Mouse (Mus musculus) embryonic fibroblast, embryonic 13.5 days (primary cell): Measurements from ENCODE around the gene Kcnab1. TPM values are rescaled to one million over a fixed set of nuclear protein-coding genes. Genes with fewer than 3 reads are reported as not detected.

ENCODE experiments used
- H3K27ac ChIP-seq: 2 replicates; pipeline ENCODE4 v1.5.1; 2012; ENCODE audit warnings: low read length, control low read depth, inconsistent platforms; ENCODE audit not compliant: insufficient read depth
- H3K4me1 ChIP-seq: 2 replicates; pipeline ENCODE4 v1.6.1; 2011; ENCODE audit warnings: low read length; ENCODE audit not compliant: control insufficient read depth, insufficient read depth
- H3K4me3 ChIP-seq: 2 replicates; pipeline ENCODE4 v1.5.1; 2011; ENCODE audit warnings: mild to moderate bottlenecking, control low read depth, low read length; ENCODE audit not compliant: insufficient read depth
- CTCF ChIP-seq: IDR thresholded peaks from 2 replicates; pipeline ENCODE4 v1.5.1; 2011; ENCODE audit warnings: mild to moderate bottlenecking, control low read depth, low read length, moderate library complexity, borderline replicate concordance; ENCODE audit not compliant: insufficient read depth
- POLR2A ChIP-seq: IDR thresholded peaks from 2 replicates; pipeline ENCODE4 v1.6.1; 2011; ENCODE audit warnings: low read depth, mild to moderate bottlenecking, control low read depth, low read length, moderate library complexity
- polyA plus RNA-seq: library from polyadenylated mRNA; stranded (reverse); fragments of >200 nt; gene quantifications from 2 replicates; pipeline ENCODE4 v1.2.4, GENCODE M21; 2011; ENCODE audit warnings: low read depth; ENCODE audit not compliant: missing spikeins, insufficient read length

The Kcnab1 gene
- polyA plus RNA-seq, 1 experiment = 10.8 TPM

DNA sequence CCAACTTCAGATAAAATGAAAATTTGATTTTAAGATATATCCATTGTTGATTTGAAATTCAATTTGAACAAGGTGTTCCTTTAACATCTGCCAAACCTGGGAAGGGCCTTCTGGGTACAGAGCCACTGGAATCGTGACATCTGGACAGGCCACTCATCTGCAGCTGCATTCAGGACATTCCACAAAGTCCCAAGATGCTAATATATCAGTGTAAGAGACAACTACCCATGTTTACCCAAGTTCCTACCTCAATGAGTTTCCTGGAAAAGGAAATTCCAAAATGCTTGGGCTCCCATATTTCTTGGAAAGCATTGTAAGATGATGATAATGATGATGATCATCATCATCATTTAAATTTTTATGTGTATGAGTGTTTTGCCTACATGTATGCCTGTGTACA, 91.4 kb downstream of the Kcnab1 start:
- Histone ChIP-seq H3K27ac (no peak overlapping the region), H3K4me1 (peaks cover 5% of the 10 kb centered on the region), H3K4me3 (no peak overlapping the region)
- TF ChIP-seq CTCF (no peak), POLR2A (no peak)

DNA sequence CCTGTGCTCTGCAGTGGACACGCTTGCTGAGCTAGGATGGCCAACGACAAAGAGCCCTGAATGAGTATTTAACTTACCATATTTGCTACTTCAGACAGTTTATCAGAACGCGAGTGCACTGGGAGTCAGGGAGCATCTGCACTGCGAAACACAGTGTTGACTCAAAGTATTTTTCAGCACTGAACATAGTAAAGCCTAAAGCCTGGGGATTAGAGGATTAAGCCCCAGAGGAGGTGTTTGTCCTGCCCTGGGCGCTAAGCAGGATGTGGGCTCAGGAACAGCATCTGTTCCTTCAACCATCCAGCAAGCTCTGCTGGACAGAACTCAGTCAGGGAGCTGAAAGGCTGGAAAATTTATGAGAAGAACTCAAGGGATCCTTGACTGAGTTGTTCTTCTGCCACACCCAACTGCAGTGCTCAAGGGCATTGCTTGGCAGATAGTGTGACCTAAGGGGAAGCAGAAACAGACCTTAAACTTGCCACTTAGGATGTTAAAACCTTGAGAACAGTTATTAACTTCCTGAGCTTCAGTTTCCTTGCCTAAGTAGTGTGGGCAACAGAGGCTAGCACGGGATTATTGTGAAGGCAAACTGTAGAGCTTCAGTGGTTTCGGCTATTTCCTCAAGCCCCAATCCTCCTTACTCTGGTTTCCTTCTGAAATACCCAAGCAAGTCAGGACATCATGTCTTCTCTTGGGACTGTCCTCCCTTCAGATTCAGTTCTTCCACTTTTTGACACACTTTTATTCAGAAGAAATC, 94.4 kb downstream of the Kcnab1 start:
- peaks cover 5% of the 10 kb centered on the region for H3K4me1 ChIP-seq
- no peak overlapping the region for H3K4me3 ChIP-seq
- H3K27ac ChIP-seq = no peak overlapping the region
- TF ChIP-seq CTCF (no peak), POLR2A (no peak)

DNA sequence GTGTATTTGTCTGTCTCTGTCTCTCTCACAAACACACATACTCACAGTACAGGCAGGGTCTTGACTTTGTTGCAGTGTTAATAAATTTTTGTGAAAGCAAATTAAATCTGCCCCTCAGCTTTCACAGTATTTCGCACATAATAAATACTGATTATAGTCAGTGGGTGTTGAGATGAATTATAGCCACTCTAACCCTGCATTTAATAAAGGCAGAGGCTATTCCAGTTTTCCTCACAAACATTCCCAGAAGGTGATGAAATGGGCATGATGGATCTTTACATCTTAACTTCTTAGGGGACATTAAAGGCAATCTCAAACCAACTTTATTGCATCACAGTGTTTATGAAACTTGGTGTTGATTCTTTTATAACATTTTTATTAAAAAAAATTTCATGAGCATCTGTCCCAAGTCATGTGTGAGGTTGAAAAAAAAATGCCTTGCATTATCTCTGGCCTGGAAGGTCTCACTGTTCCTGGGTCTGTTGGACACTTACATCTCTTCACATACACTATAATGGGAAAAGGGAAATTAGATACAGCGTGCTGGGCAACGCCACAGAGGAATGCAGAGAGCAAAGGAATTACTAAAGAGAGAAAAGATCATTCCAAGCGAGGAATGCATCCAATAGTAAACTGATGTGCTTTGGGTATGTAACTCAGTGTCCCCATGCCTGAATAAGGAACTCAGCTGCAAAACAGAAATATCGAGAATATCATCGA, 95.3 kb downstream of the Kcnab1 start:
- no peak for TF ChIP-seq POLR2A
- no peak for TF ChIP-seq CTCF
- Histone ChIP-seq H3K4me1 (peaks cover 5% of the 10 kb centered on the region), H3K27ac (no peak overlapping the region), H3K4me3 (no peak overlapping the region)

DNA sequence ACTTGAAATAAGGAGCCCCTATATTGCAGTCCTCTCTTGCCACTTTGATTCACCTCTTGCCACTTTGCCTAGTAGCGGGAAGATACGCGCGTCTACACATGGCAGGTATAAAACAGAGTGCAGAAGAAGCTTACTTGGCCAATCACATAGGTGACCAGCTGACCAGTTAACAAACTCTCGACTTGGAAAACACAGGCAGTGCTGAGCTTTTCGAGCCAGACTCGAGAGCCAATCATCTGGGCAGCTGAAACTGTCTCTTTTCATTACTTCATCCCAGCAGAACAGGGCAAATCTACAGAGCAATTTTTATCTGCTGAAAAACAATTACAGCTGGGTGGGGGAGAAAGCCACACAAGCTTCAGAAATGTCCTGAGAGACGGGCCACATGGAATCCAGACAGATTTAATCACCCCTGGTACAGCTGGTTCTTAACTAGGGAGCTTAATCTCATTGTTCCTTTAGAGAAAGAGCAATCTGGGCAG, 96.4 kb downstream of the Kcnab1 start:
- no peak overlapping the region for H3K27ac ChIP-seq
- H3K4me1 ChIP-seq = peaks cover 5% of the 10 kb centered on the region
- H3K4me3 ChIP-seq = no peak overlapping the region
- TF ChIP-seq CTCF (no peak), POLR2A (no peak)

DNA sequence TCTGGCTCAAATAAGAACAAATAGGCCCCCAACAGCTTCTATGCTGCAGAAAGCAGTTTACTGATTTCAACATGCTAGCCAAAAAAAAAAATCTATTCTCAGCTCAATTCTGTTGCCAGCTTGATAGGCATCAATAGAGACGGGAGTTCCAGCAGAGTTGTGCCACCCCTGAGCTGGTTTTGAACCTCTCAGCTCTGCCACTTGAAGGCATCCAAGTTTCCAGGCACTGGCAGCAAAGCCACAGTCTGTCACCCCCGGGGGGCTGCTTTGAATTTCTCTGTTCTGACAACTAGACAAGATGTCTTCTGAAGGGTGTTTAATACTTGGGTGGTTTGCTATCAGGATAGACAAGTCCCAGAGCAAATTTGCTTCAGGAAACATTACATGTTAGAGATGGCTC, 104.5 kb downstream of the Kcnab1 start:
- Histone ChIP-seq H3K27ac (no peak overlapping the region), H3K4me1 (no peaks in the 10 kb centered on the region), H3K4me3 (no peak overlapping the region)
- TF ChIP-seq CTCF (no peak), POLR2A (no peak)

DNA sequence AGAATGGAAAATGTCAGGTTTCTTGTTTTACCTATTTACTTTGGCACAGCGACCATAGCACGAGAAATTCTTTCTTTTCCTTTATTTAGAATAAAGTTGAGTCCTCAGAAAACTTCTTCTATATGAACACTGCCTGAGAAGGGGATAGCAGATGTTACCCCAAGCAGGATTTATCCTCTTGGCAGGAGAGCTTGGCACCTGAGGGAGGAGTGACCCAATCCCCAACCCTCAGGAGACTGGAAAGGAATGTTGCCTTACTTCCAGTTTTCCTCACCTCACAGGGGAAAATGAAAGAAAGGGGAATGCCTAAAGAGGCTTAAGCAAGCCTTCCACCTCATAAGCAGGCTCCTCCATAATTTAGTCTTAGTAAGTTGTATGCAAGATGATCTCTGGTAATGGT, 105.5 kb downstream of the Kcnab1 start:
- TF ChIP-seq POLR2A (no peak), CTCF (no peak)
- Histone ChIP-seq H3K27ac (no peak overlapping the region), H3K4me3 (no peak overlapping the region), H3K4me1 (no peaks in the 10 kb centered on the region)

DNA sequence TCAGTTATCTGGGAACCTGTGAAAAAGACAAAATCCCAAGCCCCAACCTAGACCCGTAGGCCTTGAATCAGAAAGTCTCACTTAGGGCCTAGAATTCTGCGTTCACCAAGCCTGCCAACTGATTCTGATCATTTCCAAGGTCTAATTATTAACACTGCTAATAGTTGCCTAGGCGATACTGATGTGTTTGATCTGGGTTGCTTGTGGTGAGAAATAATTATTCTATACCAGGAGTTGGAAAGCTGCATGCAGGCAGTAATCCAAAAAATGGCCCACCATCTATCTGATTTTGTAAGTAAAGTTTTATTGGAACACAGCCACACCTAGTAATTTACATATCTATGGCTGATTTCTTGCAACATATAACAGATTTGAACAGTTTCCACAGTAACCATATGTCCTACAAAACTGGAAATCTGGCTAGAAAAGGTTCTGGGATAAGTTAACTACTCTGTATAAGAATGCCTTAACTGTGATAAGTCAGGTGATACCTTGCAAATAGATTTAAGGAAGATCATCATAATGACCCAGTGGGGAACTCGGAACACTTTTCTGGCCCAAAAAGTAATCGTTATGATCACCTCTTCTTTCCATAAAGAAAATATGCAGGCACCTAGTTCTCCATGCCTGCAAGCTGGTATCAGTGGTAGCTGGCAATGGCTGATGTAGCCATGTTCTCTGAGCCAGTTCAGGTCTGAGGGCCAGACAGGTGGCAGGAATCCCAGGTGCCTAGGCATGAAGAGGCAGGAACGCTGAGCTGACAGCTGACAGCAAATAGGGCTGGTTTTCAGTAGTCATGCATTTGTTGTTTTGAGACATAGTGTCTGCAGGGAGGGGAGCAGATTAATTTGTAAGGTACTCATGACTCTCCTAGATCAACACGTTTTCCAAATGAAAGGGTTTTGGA, 108.7 kb downstream of the Kcnab1 start:
- H3K27ac ChIP-seq = no peak overlapping the region
- H3K4me3 ChIP-seq = no peak overlapping the region
- no peak for TF ChIP-seq POLR2A
- TF ChIP-seq CTCF = no peak
- peaks cover 3% of the 10 kb centered on the region; the same call in 1 of the 2 replicates for H3K4me1 ChIP-seq

DNA sequence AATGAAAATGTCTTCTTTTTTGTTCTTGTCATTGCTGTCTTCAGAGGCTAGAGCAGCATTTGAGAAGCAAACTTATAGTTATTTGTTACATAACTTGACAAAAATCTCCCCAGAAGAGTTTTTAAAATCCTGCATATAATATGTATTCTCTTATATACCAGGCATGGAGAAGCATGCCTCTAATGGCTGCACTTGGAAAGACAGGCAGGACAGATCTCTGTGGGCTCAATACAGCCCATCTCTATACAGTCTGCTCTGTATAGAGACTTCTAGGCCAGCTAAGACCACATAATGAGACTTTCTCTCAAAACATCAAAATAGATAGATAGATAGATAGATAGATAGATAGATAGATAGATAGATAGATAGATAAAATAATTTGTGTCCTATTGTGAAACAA, 111.1 kb downstream of the Kcnab1 start:
- Histone ChIP-seq H3K27ac (no peak overlapping the region), H3K4me3 (no peak overlapping the region), H3K4me1 (peaks cover 3% of the 10 kb centered on the region; the same call in 1 of the 2 replicates)
- TF ChIP-seq CTCF (no peak), POLR2A (no peak)

DNA sequence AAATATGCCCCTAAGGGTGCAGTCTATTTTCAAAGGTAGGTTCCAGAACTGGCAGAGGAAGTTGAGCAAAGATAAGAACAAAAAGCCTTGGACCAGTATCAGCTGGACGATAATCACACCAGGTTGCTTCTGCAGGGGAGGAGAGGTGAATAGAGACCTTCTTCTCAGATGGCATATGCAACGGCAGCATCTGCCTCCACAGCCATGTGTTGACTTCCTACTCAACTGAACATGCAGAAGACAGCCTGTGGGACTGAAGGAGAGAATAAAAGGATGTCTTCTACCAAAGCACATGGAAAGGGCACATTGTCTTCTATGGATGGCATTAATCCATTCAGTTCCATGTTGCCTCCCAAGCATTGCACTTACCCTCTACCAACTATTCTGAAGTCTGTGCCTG, 114.5 kb downstream of the Kcnab1 start:
- Histone ChIP-seq H3K4me3 (no peak overlapping the region), H3K27ac (no peak overlapping the region), H3K4me1 (peaks cover 3% of the 10 kb centered on the region; the same call in 1 of the 2 replicates)
- TF ChIP-seq POLR2A (no peak), CTCF (no peak)
